Mouse (Mus musculus): Measurements from ENCODE around the gene Eya3.
"Not testable (repeated sequence)": the region's sequence is repeated elsewhere in the genome, so short reads cannot be mapped to it uniquely, and the experiment has no call there.

The Eya3 gene

GRCm38 (mm10) chr4:132647439-132647838 is 8.7 kb downstream of the Eya3 start:
- no peak for DNase-seq (ENCODE audit: low spot score)

GRCm38 (mm10) chr4:132649271-132649999 is 10.6 kb downstream of the Eya3 start:
- DNase-seq (ENCODE audit: low spot score): no peak

DNA sequence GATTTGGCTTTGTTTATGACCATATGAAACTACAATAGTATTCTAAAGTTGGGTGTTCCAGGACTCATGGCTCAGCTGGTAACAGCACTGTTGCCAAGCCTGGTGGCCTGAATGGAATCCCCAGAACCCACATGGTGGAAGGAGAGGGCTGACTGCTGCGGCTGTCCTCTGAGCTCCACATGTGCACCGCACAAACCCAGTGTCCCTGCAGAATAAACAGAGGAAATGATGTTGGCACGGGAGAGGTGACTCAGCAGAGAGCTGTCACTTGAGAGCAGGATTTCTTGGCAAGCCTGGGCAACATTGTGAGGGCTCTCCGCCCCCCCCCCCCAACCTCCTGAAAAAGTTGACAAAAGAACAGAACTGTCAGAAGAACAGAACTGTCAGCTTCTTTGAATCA is 14.1 kb downstream of the Eya3 start:
- peak; percentile 66 for DNase-seq (ENCODE audit: low spot score)

GRCm38 (mm10) chr4:132653799-132654198 is 15.0 kb downstream of the Eya3 start:
- no peak for DNase-seq (ENCODE audit: low spot score)

DNA sequence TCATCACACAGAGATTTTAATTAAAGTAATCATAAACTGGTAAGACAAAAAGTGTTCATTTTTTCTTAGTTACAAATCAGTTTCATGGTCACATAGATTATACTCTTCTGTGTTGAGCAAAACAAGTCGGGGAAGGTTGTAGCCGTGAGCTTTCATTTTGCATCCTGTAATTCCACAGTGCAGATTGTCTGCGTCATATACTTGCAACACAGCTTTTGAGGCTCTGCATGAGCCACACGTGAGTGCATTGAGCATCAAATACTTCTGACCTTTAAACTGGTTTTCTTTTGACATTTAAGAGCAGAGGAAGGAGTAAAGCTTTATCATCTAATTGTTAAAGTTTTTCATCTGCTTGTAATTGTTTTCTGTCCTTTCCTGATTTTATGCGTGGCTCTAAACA is 16.5 kb downstream of the Eya3 start:
- DNase-seq (ENCODE audit: low spot score): no peak

DNA sequence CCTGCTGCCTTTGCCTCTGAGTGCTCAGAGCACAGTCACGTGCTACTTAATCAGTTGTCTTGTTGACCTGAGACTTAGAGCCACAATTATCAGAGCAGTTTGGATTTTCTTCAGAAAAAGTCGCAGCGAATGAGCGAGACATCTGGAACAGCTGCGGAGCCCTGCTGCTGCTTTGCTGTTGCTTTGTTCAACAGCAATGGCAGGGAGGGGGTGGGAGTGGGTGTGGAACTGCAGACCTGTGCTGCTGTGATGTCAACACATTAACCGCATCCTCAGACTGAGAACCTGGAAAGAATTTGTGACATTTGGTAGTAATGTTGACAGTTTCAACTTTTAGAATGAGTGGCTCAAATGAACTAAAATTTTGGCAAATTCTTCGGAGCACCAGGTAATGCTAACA is 20.3 kb downstream of the Eya3 start:
- DNase-seq (ENCODE audit: low spot score): no peak

- DNase-seq (ENCODE audit: low spot score): no peak
These were observed 33.9 kb downstream of the Eya3 start for GRCm38 (mm10) chr4:132672697-132673096.

GRCm38 (mm10) chr4:132676771-132677539 is 38.2 kb downstream of the Eya3 start:
- DNase-seq (ENCODE audit: low spot score): peak; percentile 80

DNA sequence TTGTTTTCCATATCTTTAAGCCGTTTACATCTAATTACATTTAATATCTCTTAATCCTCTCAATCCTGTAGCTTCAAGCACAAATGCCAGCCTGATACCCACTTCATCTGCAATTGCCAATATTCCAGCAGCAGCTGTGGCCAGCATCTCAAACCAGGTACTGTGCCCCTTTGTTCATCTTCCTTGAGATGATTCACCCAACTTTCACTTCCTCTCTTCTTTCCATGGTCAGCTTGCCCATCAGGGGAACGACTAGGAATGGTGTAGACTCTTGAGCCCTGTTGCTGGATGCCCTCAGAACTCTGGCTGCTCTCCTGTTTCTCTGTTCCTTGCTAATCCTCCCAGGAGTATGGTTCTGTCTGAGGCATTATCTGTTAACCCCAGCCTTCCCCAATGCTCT is 50.8 kb downstream of the Eya3 start:
- DNase-seq (ENCODE audit: low spot score): no peak

DNA sequence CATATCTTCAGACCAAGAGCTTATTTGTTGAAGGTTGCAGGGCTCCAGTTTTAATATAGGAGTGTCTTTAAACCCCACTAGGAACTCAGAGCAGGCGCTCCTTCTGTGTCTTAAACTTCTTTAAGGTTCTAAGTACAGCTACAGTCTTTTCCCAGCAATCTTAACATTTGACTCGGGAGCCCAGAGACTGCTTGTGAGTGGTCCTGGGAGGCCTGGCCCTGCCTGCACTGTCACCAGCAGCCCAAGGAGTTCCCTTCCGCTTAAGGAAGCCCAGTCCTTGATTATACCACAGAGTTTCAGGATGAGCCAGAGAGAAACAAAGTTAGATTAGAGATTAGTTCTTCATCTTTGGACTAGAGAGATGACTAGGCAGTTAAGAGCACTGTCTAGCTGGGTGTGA is 54.6 kb downstream of the Eya3 start:
- DNase-seq (ENCODE audit: low spot score): no peak

GRCm38 (mm10) chr4:132702076-132702475 is 63.3 kb downstream of the Eya3 start:
- no peak for DNase-seq (ENCODE audit: low spot score)

DNA sequence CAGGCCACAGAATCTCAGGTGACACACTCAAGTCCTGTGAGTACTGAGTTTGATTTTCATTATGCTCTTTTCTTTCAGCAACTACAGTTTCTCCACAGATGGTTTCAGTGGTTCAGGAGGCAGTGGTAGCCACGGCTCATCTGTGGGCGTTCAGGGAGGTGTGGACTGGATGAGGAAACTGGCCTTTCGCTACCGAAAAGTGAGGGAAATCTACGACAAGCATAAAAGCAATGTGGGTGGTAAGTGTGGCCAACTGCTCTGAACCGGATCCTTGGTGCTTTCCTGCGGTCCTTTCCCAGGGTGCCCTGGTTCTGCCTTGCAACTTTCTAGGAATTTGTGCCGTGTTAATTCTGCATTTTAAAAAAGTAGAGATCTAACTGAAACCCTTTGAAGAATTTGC is 68.1 kb downstream of the Eya3 start:
- DNase-seq (ENCODE audit: low spot score): no peak

DNA sequence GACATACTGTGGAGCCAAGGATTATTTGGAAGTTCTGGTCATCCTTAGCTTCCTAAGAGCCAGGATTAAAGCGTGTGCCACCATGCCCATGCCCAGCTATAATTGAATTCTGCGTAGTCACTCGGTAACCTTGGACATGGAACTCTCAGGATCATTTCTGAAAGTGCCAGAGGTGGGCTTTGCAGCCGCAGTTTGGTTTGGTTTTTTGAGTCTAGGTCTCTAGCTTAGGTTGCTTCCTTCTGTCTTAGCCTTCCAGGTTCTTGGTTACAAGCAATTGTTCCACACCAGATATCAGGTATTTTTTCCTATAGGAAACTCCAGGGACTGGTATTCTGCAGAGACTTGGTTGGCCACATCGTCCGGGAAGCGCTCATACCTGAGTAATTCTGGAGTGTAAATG is 74.4 kb downstream of the Eya3 start:
- no peak for DNase-seq (ENCODE audit: low spot score)

- no peak for DNase-seq (ENCODE audit: low spot score)
These were observed 79.5 kb downstream of the Eya3 start for GRCm38 (mm10) chr4:132718251-132718650.

DNA sequence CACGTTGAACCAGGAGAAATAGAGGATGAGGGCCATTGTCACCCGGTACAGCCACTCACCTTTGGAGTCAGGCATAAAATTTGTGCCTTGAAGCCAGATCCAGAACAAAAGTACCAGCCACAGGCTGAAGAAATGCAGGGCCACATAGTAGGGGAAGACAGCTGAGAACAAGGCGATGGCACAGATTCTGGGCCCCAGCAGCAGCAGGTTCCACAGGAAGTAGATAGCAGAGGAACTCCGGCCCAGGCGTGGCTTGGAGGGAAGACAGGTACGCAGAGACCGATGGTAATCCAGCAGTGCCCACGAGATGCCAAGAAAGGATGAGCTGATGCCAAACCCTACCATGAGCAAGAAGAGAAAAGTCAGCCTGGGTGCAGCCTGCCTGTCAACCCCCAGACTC is 89.4 kb downstream of the Eya3 start:
- DNase-seq (ENCODE audit: low spot score): no peak

DNA sequence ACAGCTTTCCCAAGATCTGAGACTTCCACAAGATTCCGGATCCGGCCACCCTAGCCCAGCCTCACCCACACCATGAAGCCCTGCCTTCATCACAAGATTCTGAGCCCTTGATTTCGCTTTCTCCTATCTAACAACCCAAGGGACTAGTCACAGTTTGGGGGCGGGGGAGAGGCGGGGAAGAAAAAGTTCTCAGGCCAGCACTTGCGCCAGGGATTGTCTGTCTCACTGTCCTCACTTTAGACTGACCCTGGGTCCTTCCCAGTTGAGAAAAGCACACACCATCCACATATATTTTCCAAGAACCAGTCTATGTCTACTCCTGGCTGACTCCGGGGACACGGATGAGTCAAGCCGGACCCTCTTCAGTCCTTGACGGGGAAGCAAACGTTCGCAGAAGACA is 92.8 kb downstream of the Eya3 start:
- DNase-seq (ENCODE audit: low spot score): peak; percentile 32

DNA sequence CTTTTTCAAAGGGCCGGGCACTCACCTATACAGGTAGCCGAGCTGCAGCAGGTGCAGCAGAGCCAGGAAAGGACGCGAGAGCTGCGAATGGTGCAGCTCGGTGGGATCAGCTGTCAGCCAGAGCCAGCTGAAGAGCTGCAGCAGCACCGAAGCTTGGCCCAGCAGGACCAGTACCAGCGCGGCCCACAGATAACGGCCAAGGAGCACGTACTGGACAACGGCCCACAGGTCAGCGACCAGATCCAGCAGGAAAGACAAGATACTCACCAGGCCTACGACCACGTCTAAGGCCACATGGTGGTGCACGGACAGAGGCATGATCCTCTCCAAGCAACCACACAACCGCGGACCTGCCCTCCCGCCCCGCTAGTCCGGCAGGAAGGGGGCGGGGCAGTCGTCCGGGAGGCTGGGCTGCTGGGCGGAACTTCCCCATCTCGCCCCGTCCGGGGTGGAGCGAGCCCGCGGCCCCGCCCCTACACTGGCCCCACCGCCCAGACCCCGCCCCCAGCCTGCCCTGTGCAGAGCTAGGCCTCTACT is 93.4 kb downstream of the Eya3 start, which contains the start of gene Xkr8:
Gene Xkr8, minus strand, starts transcription at position 399 of the 537 bp plus-strand sequence.
- peak; percentile 96 for DNase-seq (ENCODE audit: low spot score)

GRCm38 (mm10) chr4:132733071-132733770 is 94.4 kb downstream of the Eya3 start:
- DNase-seq (ENCODE audit: low spot score): no peak

DNA sequence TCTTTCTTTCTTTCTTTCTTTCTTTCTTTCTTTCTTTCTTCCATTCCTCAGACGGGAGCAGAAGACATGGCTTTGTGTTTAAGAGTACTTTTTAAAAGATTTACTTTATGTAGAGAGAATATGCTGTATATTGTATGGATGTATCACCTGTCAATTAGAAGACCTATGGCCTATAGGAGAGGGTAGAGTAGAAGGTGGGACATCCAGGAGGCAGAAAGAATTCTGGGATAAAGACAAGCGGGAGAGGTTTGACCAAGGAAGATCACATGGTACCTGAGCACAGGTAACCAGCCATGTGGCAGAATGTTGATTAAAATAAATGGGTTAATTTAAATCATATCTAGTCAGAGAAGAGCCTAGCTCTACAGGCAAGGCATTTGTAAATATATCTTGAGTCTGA is 96.0 kb downstream of the Eya3 start:
- no peak for DNase-seq (ENCODE audit: low spot score)

DNA sequence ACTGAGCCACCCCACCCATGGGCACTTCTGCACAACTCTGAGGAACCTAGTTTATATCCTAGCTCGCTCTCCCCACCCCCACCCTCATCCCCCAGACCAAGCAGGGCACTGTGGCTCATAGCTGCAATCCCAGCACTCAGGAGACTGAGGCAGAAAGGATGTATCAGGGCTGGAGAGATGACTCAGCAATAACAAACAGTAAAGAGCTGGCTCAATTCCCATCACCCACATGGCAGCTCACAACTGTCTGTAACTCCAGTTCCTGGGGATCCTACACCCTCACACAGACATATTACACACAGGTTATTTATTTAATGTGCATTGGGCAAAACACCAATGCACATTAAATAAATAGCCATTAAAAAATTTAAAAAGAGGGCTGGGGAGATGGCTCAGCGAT is 96.6 kb downstream of the Eya3 start:
- DNase-seq (ENCODE audit: low spot score): peak; percentile 45

- DNase-seq (ENCODE audit: low spot score): no peak
These were observed 97.1 kb downstream of the Eya3 start for GRCm38 (mm10) chr4:132735894-132736293.

GRCm38 (mm10) chr4:132737154-132737553 is 98.4 kb downstream of the Eya3 start:
- not testable (repeated sequence) for DNase-seq (ENCODE audit: low spot score)

GRCm38 (mm10) chr4:132741491-132741890 is 102.7 kb downstream of the Eya3 start:
- no peak for DNase-seq (ENCODE audit: low spot score)
